In genomic region chr11:20561323-20562002, GRCm38 (mm10) we compare ENCODE assay signal across 8 mouse cellular contexts. TPM values are rescaled to one million over a fixed set of nuclear protein-coding genes. Genes with fewer than 3 reads are reported as not detected.
A peak's percentile ranks its signal among the peaks of the same experiment; 100 is the strongest.
DNase-seq lines count a peak whose midpoint lies in the region; ATAC-seq and TF ChIP-seq lines count a peak whose summit lies in the region.

No protein-coding gene starts in this region.

- TF ChIP-seq CTCF in hindbrain, postnatal 0 days (IDR thresholded peaks at IDR 0.05; ENCODE audit: low read depth): no peak
- TF ChIP-seq CTCF in liver, postnatal 0 days (IDR thresholded peaks at IDR 0.05; ENCODE audit: low read depth): no peak

- H3K27me3 ChIP-seq in hindbrain, postnatal 0 days (ENCODE audit: insufficient read depth, low read length): no peaks in the 10 kb centered on the region
- H3K27me3 ChIP-seq in liver, postnatal 0 days (ENCODE audit: insufficient read depth, low read length): no peaks in the 10 kb centered on the region
- H3K27me3 ChIP-seq in neural tube, embryonic 13.5 days: no peaks in the 10 kb centered on the region

- H3K4me3 ChIP-seq in hindbrain, postnatal 0 days (ENCODE audit: low read length): peak overlapping the region; percentile 25
- H3K4me3 ChIP-seq in liver, postnatal 0 days (ENCODE audit: low read depth, low read length): peak overlapping the region; percentile 31
- peak overlapping the region; percentile 25 for H3K4me3 ChIP-seq in neural tube, embryonic 13.5 days

- TF ChIP-seq EP300 in liver, postnatal 0 days (IDR thresholded peaks at IDR 0.05; ENCODE audit: low read depth): no peak

- H3K4me1 ChIP-seq in hindbrain, postnatal 0 days (ENCODE audit: insufficient read depth, low read length): peaks cover 3% of the 10 kb centered on the region; the same call in 1 of the 2 replicates
- H3K4me1 ChIP-seq in liver, postnatal 0 days (ENCODE audit: insufficient read depth): peaks cover 8% of the 10 kb centered on the region
- peaks cover 11% of the 10 kb centered on the region; the same call in 1 of the 2 replicates for H3K4me1 ChIP-seq in neural tube, embryonic 13.5 days (replicated peaks)

- peak overlapping the region; percentile 25 for H3K9ac ChIP-seq in hindbrain, postnatal 0 days (replicated peaks; ENCODE audit: low read length)
- peak overlapping the region; percentile 46; the same call in 1 of the 2 replicates for H3K9ac ChIP-seq in liver, postnatal 0 days (replicated peaks)
- peak overlapping the region; percentile 63 for H3K9ac ChIP-seq in neural tube, embryonic 13.5 days

- ATAC-seq in hindbrain, postnatal 0 days: peak; percentile 96
- peak; percentile 74 for ATAC-seq in liver, postnatal 0 days
- ATAC-seq in neural tube, embryonic 13.5 days (ENCODE audit: low read depth): peak; percentile 98
- ATAC-seq in monocyte, adult 5-6 weeks (replicated peaks; ENCODE audit: insufficient number of reproducible peaks, low FRiP score, low TSS enrichment, poor library complexity, severe bottlenecking): no peak

- WGBS in hindbrain, postnatal 0 days: 6% methylated on average over 13 of the region's 13 CpGs
- 5% methylated on average over 13 of the region's 13 CpGs for WGBS in liver, postnatal 0 days (ENCODE audit: insufficient replicate concordance)
- WGBS in neural tube, embryonic 13.5 days: 8% methylated on average over 13 of the region's 13 CpGs

- H3K9me3 ChIP-seq in hindbrain, postnatal 0 days (ENCODE audit: low read length): no peaks in the 10 kb centered on the region
- H3K9me3 ChIP-seq in liver, postnatal 0 days (ENCODE audit: low read length): no peaks in the 10 kb centered on the region
- no peaks in the 10 kb centered on the region for H3K9me3 ChIP-seq in neural tube, embryonic 13.5 days

- peak overlapping the region; percentile 34; the same call in 1 of the 2 replicates for H3K27ac ChIP-seq in hindbrain, postnatal 0 days
- H3K27ac ChIP-seq in liver, postnatal 0 days (ENCODE audit: low read depth): no peak overlapping the region
- H3K27ac ChIP-seq in neural tube, embryonic 13.5 days (replicated peaks): peak overlapping the region; percentile 72

- no peaks in the 10 kb centered on the region for H3K36me3 ChIP-seq in hindbrain, postnatal 0 days (ENCODE audit: insufficient read depth, low read length)
- H3K36me3 ChIP-seq in liver, postnatal 0 days (replicated peaks; ENCODE audit: insufficient read depth, low read length): no peaks in the 10 kb centered on the region
- no peaks in the 10 kb centered on the region for H3K36me3 ChIP-seq in neural tube, embryonic 13.5 days

- peak; percentile 52 for DNase-seq in right cerebral cortex, postnatal 4 days
- no peak for DNase-seq in right cerebral cortex, postnatal 25 days
- DNase-seq in cerebellum, adult 8-10 months: peak; percentile 34
- peak; percentile 67 for DNase-seq in forelimb bud, embryonic 11.5 days (ENCODE audit: low read depth, low spot score)
- DNase-seq in hindbrain, postnatal 0 days (ENCODE audit: low spot score): peak; percentile 83
- DNase-seq in liver, postnatal 0 days: peak; percentile 70

- H3K4me2 ChIP-seq in hindbrain, postnatal 0 days (ENCODE audit: low read depth, low read length): peak overlapping the region; percentile 60
- H3K4me2 ChIP-seq in liver, postnatal 0 days (ENCODE audit: low read depth, low read length): peak overlapping the region; percentile 73
- peak overlapping the region; percentile 51 for H3K4me2 ChIP-seq in neural tube, embryonic 13.5 days

RNA-seq across cellular contexts. Expression of gene Sertad2, which starts 18.4 kb away (rescaled TPM):
- total RNA-seq in hindbrain, postnatal 0 days (2014; rRNA removed): 18.0 and 26.3 TPM in 2 replicates
- 35.0 and 38.1 TPM in 2 replicates for polyA plus RNA-seq in hindbrain, postnatal 0 days (2015; fragmentation: Nextera tagmentation; extraction: Ambion mirVana)
- 24.0 and 28.2 TPM in 2 replicates for polyA plus RNA-seq in liver, postnatal 0 days (2015; fragmentation: Nextera tagmentation; extraction: Ambion mirVana)
- 28.3 and 29.8 TPM in 2 replicates for polyA plus RNA-seq in neural tube, embryonic 13.5 days (2015; fragmentation: Nextera tagmentation; extraction: Ambion mirVana)
- 23.4 to 29.4 TPM (median 24.9 TPM) in 3 replicates for total RNA-seq in monocyte, adult 5-6 weeks (2017)
